Mouse (Mus musculus) stomach, embryonic 16.5 days (tissue): ENCODE measurements around the gene Chst7. TPM values are rescaled to one million over a fixed set of nuclear protein-coding genes. Genes with fewer than 3 reads are reported as not detected.

Experiments
- ATAC-seq: fragments of 200-750 bp; cut with Nextera tagmentation; 2 replicates; pipeline ENCODE4 v1.8.0; 2017; ENCODE audit warnings: moderate number of reproducible peaks, moderate TSS enrichment; ENCODE audit not compliant: insufficient read depth, low FRiP score
- H3K27ac ChIP-seq: fragments of 300-500 bp; sonication (generic); 2 replicates; pipeline ENCODE4 v1.5.1; 2014; ENCODE audit warnings: low read length
- H3K27me3 ChIP-seq: fragments of 300-500 bp; sonication (generic); 2 replicates; pipeline ENCODE4 v1.6.1; 2014; ENCODE audit warnings: low read length, control low read depth, mixed read lengths; ENCODE audit not compliant: control insufficient read depth, insufficient read depth
- H3K36me3 ChIP-seq: fragments of 300-500 bp; sonication (generic); 2 replicates; pipeline ENCODE4 v1.6.1; 2014; ENCODE audit warnings: low read length; ENCODE audit not compliant: control insufficient read depth, insufficient read depth
- H3K4me1 ChIP-seq: fragments of 300-500 bp; sonication (generic); 2 replicates; pipeline ENCODE4 v1.6.1; 2014; ENCODE audit warnings: low read length, control low read depth, mixed read lengths; ENCODE audit not compliant: control insufficient read depth, insufficient read depth
- H3K4me2 ChIP-seq: fragments of 300-500 bp; sonication (generic); 2 replicates; pipeline ENCODE4 v1.6.1; 2014; ENCODE audit warnings: low read depth, low read length, mixed read lengths
- H3K4me3 ChIP-seq: fragments of 300-500 bp; sonication (generic); replicated peaks from 2 replicates; pipeline ENCODE4 v1.5.1; 2014; ENCODE audit warnings: mild to moderate bottlenecking, low read length
- H3K9ac ChIP-seq: fragments of 300-500 bp; sonication (generic); 2 replicates; pipeline ENCODE4 v1.6.1; 2014; ENCODE audit warnings: low read length
- H3K9me3 ChIP-seq: fragments of 300-500 bp; sonication (generic); replicated peaks from 2 replicates; pipeline ENCODE4 v1.6.1; 2016; ENCODE audit warnings: low read length, control low read depth; ENCODE audit not compliant: control insufficient read depth
- WGBS: fragments of 180-500 bp; shearing (Covaris S2); extraction: QIAGEN DNeasy Blood & Tissue Kit; methylation state at CpG from one replicate; pipeline ENCODE4 v1.1.7; 2014; 5-methylcytosine and 5-hydroxymethylcytosine counted together
- polyA plus RNA-seq: library from polyadenylated mRNA; unstranded; fragments of >200 nt; fragmentation: Nextera tagmentation; extraction: Ambion mirVana; gene quantifications from 2 replicates; pipeline ENCODE4 v1.2.1, GENCODE M21; 2015

Gene Chst7
- polyA plus RNA-seq, result 3.7 and 4.0 TPM in 2 replicates

- Histone ChIP-seq H3K4me1 (no peaks in the 10 kb centered on the region), H3K27ac (no peak within 1 kb of the TSS), H3K27me3 (peaks cover 4% of the 10 kb centered on the region), H3K36me3 (no peaks in the 10 kb centered on the region), H3K4me3 (peak within 1 kb of the TSS; percentile 52), H3K9me3 (no peaks in the 10 kb centered on the region), H3K4me2 (peak within 1 kb of the TSS; percentile 67), H3K9ac (peak within 1 kb of the TSS; percentile 56)
- peak; percentile 92 for ATAC-seq
- WGBS, result 21% methylated on average over 40 of the region's 40 CpGs
These were observed at the start of gene Chst7 for GRCm38 (mm10) chrX:20059381-20059971. Gene Chst7, plus strand, starts transcription at chrX:20059560.

- no peak overlapping the region for H3K27ac ChIP-seq
- no peak overlapping the region for H3K4me3 ChIP-seq
- no peaks in the 10 kb centered on the region for H3K9me3 ChIP-seq
- no peak overlapping the region for H3K4me2 ChIP-seq
- H3K4me1 ChIP-seq, result no peaks in the 10 kb centered on the region
- ATAC-seq, result no peak
- 92% methylated on average over 2 of the region's 2 CpGs for WGBS
- H3K36me3 ChIP-seq, result no peaks in the 10 kb centered on the region
- no peak overlapping the region for H3K9ac ChIP-seq
- no peaks in the 10 kb centered on the region for H3K27me3 ChIP-seq
These were observed 47.1 kb upstream of the Chst7 start for GRCm38 (mm10) chrX:20012211-20012610.

- ATAC-seq, result no peak
- Histone ChIP-seq H3K27me3 (no peaks in the 10 kb centered on the region), H3K9ac (no peak overlapping the region), H3K27ac (no peak overlapping the region), H3K36me3 (no peaks in the 10 kb centered on the region), H3K4me2 (no peak overlapping the region), H3K4me3 (no peak overlapping the region), H3K4me1 (no peaks in the 10 kb centered on the region), H3K9me3 (no peaks in the 10 kb centered on the region)
- 32% methylated on average over 2 of the region's 2 CpGs for WGBS
These were observed 38.4 kb upstream of the Chst7 start for GRCm38 (mm10) chrX:20020942-20021341.

- no peaks in the 10 kb centered on the region for H3K36me3 ChIP-seq
- ATAC-seq, result no peak
- peak overlapping the region; percentile 67 for H3K4me2 ChIP-seq
- peak overlapping the region; percentile 56; the same call in 1 of the 2 replicates for H3K9ac ChIP-seq
- peak overlapping the region; percentile 52 for H3K4me3 ChIP-seq
- H3K9me3 ChIP-seq, result no peaks in the 10 kb centered on the region
- no peak overlapping the region for H3K27ac ChIP-seq
- WGBS, result 22% methylated on average over 60 of the region's 65 CpGs
- H3K4me1 ChIP-seq, result no peaks in the 10 kb centered on the region
- peaks cover 4% of the 10 kb centered on the region for H3K27me3 ChIP-seq
These were observed 872 bp downstream of the Chst7 start for GRCm38 (mm10) chrX:20060096-20060768.

- Histone ChIP-seq H3K4me2 (peak overlapping the region; percentile 67), H3K4me3 (peak overlapping the region; percentile 52), H3K9me3 (no peaks in the 10 kb centered on the region), H3K27me3 (peaks cover 4% of the 10 kb centered on the region), H3K4me1 (no peaks in the 10 kb centered on the region), H3K27ac (no peak overlapping the region), H3K36me3 (no peaks in the 10 kb centered on the region), H3K9ac (peak overlapping the region; percentile 26; the same call in 1 of the 2 replicates)
- WGBS, result 17% methylated on average over 40 of the region's 47 CpGs
- no peak for ATAC-seq
These were observed 1.5 kb downstream of the Chst7 start for GRCm38 (mm10) chrX:20060769-20061315.

- 61% methylated on average over 3 of the region's 3 CpGs for WGBS
These were observed 2.6 kb downstream of the Chst7 start for GRCm38 (mm10) chrX:20061764-20062480.

GRCm38 (mm10) chrX:20066636-20067035, 7.3 kb downstream of the Chst7 start:
- no peaks in the 10 kb centered on the region for H3K27me3 ChIP-seq

More at GRCm38 (mm10) chrX:20061764-20062480, 2.6 kb downstream of the Chst7 start:
- ATAC-seq, result no peak
- Histone ChIP-seq H3K9me3 (no peaks in the 10 kb centered on the region), H3K4me2 (no peak overlapping the region), H3K27me3 (peaks cover 4% of the 10 kb centered on the region), H3K4me3 (no peak overlapping the region), H3K4me1 (no peaks in the 10 kb centered on the region), H3K36me3 (no peaks in the 10 kb centered on the region), H3K27ac (no peak overlapping the region), H3K9ac (no peak overlapping the region)

GRCm38 (mm10) chrX:20070196-20070595, 10.8 kb downstream of the Chst7 start:
- Histone ChIP-seq H3K36me3 (no peaks in the 10 kb centered on the region), H3K9me3 (no peaks in the 10 kb centered on the region), H3K27me3 (no peaks in the 10 kb centered on the region), H3K9ac (no peak overlapping the region), H3K4me2 (no peak overlapping the region), H3K4me3 (no peak overlapping the region), H3K27ac (no peak overlapping the region), H3K4me1 (no peaks in the 10 kb centered on the region)
- no peak for ATAC-seq
- WGBS, result 45% methylated on average over 4 of the region's 4 CpGs

More at GRCm38 (mm10) chrX:20066636-20067035, 7.3 kb downstream of the Chst7 start:
- Histone ChIP-seq H3K9ac (no peak overlapping the region), H3K4me3 (no peak overlapping the region), H3K36me3 (no peaks in the 10 kb centered on the region), H3K4me2 (no peak overlapping the region), H3K27ac (no peak overlapping the region; the same call in 1 of the 2 replicates), H3K4me1 (no peaks in the 10 kb centered on the region), H3K9me3 (no peaks in the 10 kb centered on the region)
- ATAC-seq, result no peak

GRCm38 (mm10) chrX:20117717-20118116, 58.4 kb downstream of the Chst7 start:
- H3K9ac ChIP-seq, result no peak overlapping the region
- ATAC-seq, result no peak
- no peak overlapping the region for H3K27ac ChIP-seq
- no peaks in the 10 kb centered on the region for H3K36me3 ChIP-seq
- H3K27me3 ChIP-seq, result no peaks in the 10 kb centered on the region
- no peaks in the 10 kb centered on the region for H3K9me3 ChIP-seq
- no peaks in the 10 kb centered on the region for H3K4me1 ChIP-seq
- WGBS, result 69% methylated on average over 2 of the region's 2 CpGs
- H3K4me3 ChIP-seq, result no peak overlapping the region
- H3K4me2 ChIP-seq, result no peak overlapping the region
